Mouse (Mus musculus) small intestine, adult 2 months (tissue): ENCODE data around the gene Klf2. TPM values are rescaled to one million over a fixed set of nuclear protein-coding genes. Genes with fewer than 3 reads are reported as not detected.

Experiments used
- H3K27ac ChIP-seq: fragments of 200-500 bp; 2 replicates; pipeline ENCODE4 v1.5.1; 2012; ENCODE audit warnings: low read depth, low read length, control low read depth, inconsistent platforms; ENCODE audit not compliant: insufficient read depth
- H3K27me3 ChIP-seq: fragments of 200-500 bp; 2 replicates; pipeline ENCODE4 v1.6.1; 2012; ENCODE audit warnings: mild to moderate bottlenecking, moderate library complexity, low read length, inconsistent platforms; ENCODE audit not compliant: control insufficient read depth, insufficient read depth
- H3K36me3 ChIP-seq: fragments of 200-500 bp; 2 replicates; pipeline ENCODE4 v1.6.1; 2012; ENCODE audit warnings: mild to moderate bottlenecking, low read length, control low read depth, inconsistent platforms; ENCODE audit not compliant: control insufficient read depth, insufficient read depth
- H3K4me1 ChIP-seq: fragments of 200-500 bp; 2 replicates; pipeline ENCODE4 v1.6.1; 2012; ENCODE audit warnings: low read length, inconsistent platforms, mixed read lengths; ENCODE audit not compliant: control insufficient read depth, insufficient read depth, insufficient read length
- H3K4me3 ChIP-seq: fragments of 200-500 bp; 2 replicates; pipeline ENCODE4 v1.5.1; 2012; ENCODE audit warnings: low read depth, mild to moderate bottlenecking, control low read depth, inconsistent platforms, low read length, moderate library complexity
- CTCF ChIP-seq: fragments of 200-500 bp; IDR thresholded peaks from 2 replicates; pipeline ENCODE4 v1.5.1; 2012; ENCODE audit warnings: low read depth, mild to moderate bottlenecking, control low read depth, inconsistent platforms, low read length, moderate library complexity, mixed read lengths; ENCODE audit not compliant: insufficient replicate concordance, insufficient read length; ENCODE audit errors: extremely low read depth
- POLR2A ChIP-seq: fragments of 200-500 bp; IDR thresholded peaks from 2 replicates; pipeline ENCODE4 v1.6.1; 2012; ENCODE audit warnings: low read depth, mild to moderate bottlenecking, control low read depth, inconsistent platforms, low read length, moderate library complexity
- WGBS: fragments of 180-500 bp; shearing (Covaris S2); methylation state at CpG from one replicate; pipeline ENCODE4 v1.1.7; 2018; 5-methylcytosine and 5-hydroxymethylcytosine counted together
- polyA plus RNA-seq: library from polyadenylated mRNA; depleted of rRNA; stranded (reverse); fragments of >200 nt; gene quantifications from 2 replicates; pipeline ENCODE4 v1.2.3, GENCODE M21; 2012

Gene Klf2
- polyA plus RNA-seq, 1 experiment, result 24.7 TPM

DNA sequence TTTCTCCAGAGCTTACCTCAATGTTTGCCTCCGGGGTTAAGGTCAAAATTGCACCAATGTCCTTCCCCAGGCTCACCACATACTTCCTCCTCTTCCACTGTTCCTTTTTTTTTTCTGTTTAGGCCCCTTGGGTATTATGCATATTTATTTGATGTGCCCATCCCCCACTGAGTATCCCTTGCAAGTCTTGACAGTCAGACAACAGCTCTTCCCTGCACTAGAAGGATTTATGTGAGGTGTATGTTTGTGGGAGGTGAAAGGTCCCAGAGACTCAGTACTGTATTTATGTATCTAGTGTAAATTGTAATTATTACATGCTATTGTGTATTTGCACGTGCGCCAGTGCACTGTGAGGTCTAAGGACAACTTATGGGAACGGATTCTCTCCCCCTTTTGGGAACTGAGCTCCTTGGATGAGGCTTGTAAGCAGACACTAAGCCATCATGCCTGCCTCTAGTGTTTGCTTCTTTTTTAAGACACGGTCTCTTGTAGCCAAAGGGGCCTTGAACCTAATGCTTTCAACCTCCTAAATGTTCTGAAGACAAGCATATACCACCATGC lies 1.0 kb upstream of the Klf2 start:
- H3K36me3 ChIP-seq, result no peaks in the 10 kb centered on the region
- TF ChIP-seq CTCF (no peak), POLR2A (no peak)
- H3K27me3 ChIP-seq, result peaks cover 12% of the 10 kb centered on the region
- H3K4me3 ChIP-seq, result no peak overlapping the region
- WGBS, result 64% methylated on average over 5 of the region's 5 CpGs
- no peak overlapping the region for H3K27ac ChIP-seq
- H3K4me1 ChIP-seq, result peaks cover 8% of the 10 kb centered on the region

DNA sequence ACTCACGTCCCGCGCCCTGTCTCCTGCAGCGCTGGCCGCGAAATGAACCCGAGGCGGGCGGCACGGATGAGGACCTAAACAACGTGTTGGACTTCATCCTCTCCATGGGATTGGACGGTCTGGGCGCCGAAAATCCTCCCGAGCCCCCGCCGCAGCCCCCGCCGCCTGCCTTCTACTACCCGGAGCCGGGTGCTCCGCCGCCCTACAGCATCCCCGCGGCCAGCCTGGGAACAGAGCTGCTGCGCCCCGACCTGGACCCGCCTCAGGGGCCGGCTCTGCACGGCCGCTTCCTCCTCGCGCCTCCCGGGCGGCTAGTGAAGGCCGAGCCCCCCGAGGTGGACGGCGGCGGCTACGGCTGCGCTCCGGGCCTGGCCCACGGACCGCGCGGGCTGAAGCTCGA lies 564 bp downstream of the Klf2 start:
- WGBS, result 1% methylated on average over 48 of the region's 48 CpGs
- Histone ChIP-seq H3K27ac (peak overlapping the region; percentile 45; the same call in 1 of the 2 replicates), H3K4me3 (peak overlapping the region; percentile 72), H3K4me1 (peaks cover 8% of the 10 kb centered on the region), H3K27me3 (peaks cover 12% of the 10 kb centered on the region), H3K36me3 (no peaks in the 10 kb centered on the region)
- TF ChIP-seq CTCF (no peak), POLR2A (no peak)

DNA sequence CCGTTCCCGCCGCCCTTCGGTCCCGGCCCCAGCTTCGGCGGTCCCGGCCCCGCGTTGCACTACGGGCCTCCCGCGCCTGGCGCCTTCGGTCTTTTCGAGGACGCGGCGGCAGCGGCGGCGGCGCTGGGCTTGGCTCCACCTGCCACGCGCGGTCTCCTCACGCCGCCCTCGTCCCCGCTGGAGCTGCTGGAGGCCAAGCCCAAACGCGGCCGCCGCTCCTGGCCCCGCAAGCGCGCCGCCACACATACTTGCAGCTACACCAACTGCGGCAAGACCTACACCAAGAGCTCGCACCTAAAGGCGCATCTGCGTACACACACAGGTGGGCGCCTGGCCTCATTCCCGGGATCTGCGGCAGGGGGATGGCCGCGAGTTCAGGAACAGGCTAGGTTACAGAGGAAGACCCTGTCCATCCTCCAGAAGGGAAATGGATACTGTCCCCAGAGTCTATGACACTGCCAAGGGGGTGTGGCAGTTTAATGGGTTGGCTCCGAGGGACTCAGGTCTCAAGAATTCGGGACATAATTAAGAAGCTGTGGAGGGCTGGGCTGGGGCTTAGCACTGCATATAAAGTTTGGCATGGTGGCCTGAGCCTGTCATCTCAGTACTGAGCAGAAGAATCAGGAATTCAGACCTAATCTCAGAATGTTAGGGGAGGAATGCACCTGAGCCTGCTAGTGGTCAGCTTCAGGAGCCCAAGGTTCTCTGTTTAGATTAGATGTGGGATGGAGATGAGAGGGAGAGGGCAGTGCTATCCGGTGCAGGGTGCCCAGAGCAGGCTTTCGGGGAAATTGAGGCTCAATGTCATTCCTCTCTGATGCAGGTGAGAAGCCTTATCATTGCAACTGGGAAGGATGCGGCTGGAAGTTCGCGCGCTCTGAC lies 1.3 kb downstream of the Klf2 start:
- H3K4me1 ChIP-seq, result peaks cover 8% of the 10 kb centered on the region
- no peaks in the 10 kb centered on the region for H3K36me3 ChIP-seq
- H3K27me3 ChIP-seq, result peaks cover 12% of the 10 kb centered on the region
- H3K27ac ChIP-seq, result no peak overlapping the region
- TF ChIP-seq POLR2A, result no peak
- TF ChIP-seq CTCF, result no peak
- H3K4me3 ChIP-seq, result peak overlapping the region; percentile 72
- WGBS, result 8% methylated on average over 55 of the region's 55 CpGs

DNA sequence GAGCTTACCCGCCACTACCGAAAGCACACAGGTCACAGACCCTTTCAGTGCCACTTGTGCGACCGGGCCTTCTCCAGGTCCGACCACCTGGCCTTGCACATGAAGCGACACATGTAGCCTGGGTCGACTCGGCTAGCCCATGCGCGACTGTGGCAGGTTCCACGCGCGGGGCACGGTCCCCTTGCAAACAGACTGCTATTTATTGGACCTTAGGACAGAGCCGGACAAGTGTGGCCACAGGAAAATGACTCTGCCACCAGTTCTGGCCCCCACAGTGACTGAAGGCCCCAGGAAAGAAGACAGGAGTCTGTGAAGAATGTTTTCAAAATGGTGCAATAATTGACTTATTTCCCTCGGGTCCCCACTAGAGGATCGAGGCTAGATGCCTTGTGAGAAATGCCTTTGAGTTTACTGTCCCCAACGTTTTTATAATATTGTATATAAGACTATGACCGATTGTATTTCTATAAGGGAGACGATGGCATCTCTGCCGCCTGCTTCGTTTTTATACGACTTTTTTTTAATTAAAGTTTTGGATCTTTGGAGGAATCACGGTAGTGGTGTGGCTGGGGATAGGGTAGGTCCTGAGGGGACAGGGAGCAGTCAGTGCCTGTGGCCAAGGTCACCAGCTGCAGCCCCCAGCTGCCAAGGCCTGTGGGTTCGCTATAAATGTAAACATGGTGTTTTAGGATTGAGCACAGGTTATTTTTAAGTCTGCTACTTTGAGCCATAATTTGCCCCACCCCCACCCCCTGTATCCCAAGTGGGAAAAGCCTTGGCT lies 2.2 kb downstream of the Klf2 start:
- peaks cover 12% of the 10 kb centered on the region for H3K27me3 ChIP-seq
- H3K4me3 ChIP-seq, result peak overlapping the region; percentile 72
- TF ChIP-seq POLR2A, result no peak
- TF ChIP-seq CTCF, result no peak
- WGBS, result 66% methylated on average over 25 of the region's 25 CpGs
- no peak overlapping the region for H3K27ac ChIP-seq
- no peaks in the 10 kb centered on the region for H3K36me3 ChIP-seq
- H3K4me1 ChIP-seq, result peaks cover 8% of the 10 kb centered on the region

DNA sequence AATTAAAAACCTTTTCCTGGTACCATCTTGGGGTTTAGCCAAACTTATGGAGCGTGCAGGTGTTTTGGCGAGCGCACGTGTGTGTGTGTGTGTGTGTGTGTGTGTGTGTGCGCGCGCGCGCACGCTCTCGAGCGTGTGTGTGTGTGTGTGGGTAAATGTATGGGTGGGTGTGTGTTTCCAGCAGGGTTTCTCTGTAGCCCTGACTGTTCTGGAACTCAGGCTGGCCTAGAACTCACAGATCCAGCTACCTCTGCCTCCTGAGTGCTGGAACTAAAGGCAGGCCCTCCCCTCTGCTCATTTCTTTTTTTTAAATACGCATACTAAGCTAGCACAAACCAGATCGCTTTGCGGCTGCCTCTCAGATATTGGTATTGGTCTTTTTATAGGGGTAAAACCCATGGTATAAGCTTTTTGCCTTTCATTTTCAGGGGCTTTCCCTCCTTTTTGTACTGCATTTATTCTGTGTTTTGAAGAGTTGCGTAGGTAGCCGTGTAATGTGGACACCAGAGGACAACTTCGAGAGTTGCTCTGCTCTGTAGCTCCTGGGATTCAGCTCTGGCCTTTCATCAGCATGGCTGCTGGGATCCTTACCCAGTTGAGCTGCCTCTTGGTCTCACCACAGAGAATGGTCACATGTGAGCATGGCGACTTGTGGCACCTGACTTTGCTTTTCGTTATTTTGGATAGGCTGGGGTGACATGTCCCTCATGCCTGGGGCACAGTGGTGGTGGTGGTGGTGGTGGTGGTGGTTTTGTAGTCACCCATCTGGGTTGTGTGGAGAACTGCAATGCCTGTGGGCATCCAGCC lies 3.0 kb downstream of the Klf2 start:
- H3K4me1 ChIP-seq, result peaks cover 8% of the 10 kb centered on the region
- peaks cover 12% of the 10 kb centered on the region for H3K27me3 ChIP-seq
- no peak for TF ChIP-seq CTCF
- no peak for TF ChIP-seq POLR2A
- peak overlapping the region; percentile 44 for H3K4me3 ChIP-seq
- no peak overlapping the region for H3K27ac ChIP-seq
- H3K36me3 ChIP-seq, result no peaks in the 10 kb centered on the region
- WGBS, result 84% methylated on average over 20 of the region's 20 CpGs

DNA sequence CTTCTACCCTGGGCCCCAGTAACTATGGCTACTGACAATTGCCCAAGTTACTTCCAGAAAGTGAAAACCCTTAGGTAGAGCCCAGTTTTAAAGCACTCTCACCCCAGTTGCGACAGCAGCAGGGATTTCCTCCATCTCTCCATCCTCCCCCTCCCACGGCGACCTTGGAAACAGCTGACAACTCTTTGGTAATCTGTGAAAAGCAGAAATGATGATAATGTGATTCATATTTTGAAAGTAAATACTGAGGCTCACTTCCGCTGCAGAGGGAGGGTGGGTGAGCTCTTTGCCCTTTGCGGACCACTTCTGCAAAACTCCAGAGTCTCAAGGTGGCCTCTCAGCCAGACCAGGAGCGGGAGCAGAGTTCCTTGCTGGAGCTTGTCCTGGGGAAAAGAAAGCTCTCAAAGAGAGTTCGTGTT lies 3.6 kb downstream of the Klf2 start:
- TF ChIP-seq CTCF (no peak), POLR2A (no peak)
- no peaks in the 10 kb centered on the region for H3K36me3 ChIP-seq
- peaks cover 12% of the 10 kb centered on the region for H3K27me3 ChIP-seq
- peaks cover 8% of the 10 kb centered on the region for H3K4me1 ChIP-seq
- no peak overlapping the region for H3K27ac ChIP-seq
- H3K4me3 ChIP-seq, result peak overlapping the region; percentile 24; the same call in 1 of the 2 replicates
- 47% methylated on average over 7 of the region's 7 CpGs for WGBS
